Mouse (Mus musculus): Measurements from ENCODE around the gene Areg.

Areg gene

DNA sequence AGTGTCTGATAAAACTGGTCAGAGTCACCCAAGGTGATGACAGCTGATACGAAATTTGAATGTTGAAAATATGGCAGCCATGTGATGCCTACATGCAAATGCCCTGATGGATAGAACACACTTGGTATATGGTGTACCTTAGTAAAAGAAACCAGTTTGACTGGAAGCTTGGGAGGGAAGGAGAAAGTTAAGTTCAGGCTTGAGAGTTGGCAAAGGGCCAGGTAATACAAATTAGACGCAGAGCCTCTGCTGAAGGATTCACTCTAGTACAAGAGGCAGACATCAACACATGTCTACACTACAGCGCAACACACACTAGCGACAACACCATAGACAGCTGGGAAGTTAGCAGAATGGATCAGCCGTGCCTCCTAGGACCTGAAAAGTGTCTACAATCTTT lies 27.2 kb downstream of the Areg start:
- no peak for DNase-seq (ENCODE audit: low spot score in 2 of 2)

DNA sequence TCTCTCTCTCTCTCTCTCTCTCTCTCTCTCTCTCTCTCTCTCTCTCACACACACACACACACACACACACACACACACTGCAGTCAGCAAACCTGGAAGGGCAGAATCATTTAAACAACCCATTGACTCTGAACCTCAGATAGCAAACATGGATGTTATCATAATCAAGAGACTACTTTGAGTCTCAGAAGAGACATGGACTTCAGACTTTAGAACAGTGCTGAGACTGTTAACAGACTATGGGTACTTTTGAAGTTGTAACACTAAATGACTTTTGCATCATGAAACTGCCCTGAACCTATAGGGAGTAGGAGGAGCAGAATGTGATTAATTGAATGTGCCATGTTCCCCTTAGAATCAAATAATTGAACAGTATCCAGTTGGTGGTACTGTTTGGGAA lies 37.0 kb downstream of the Areg start:
- DNase-seq (ENCODE audit: low spot score in 2 of 2): no peak

GRCm38 (mm10) chr5:91194572-91194971 lies 55.2 kb downstream of the Areg start:
- no peak for DNase-seq (ENCODE audit: low spot score in 2 of 2)
